20 mouse cellular contexts compared by ENCODE assay signal in the genomic region with DNA sequence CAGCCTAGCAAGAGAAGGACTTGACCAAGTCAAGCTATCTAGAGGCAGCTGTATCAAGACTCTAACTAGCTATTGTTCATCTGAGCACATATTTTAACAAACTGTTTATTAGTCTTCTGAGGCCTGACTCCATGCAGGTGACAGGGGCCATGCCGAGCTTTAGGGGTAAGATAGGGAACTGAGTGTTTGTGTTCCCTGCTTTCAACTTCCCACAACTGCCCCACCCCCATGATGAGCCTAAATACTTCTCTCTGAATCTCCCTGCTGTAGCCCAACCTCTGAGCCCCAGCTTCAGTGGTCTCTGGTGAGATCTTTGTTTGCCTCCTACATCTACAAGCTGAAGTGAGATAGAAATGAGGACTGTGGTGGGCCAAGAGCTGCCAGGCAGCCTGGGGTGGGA. TPM values are rescaled to one million over a fixed set of nuclear protein-coding genes. Genes with fewer than 3 reads are reported as not detected.
DNase-seq lines count a peak whose midpoint lies in the region; ATAC-seq and TF ChIP-seq lines count a peak whose summit lies in the region.
"Had no signal": no experiment of that assay in that cellular context is flagged by ENCODE, and none has a peak within 500 bp of the region (broad histone marks: within the 10 kb centered on the region; RNA-seq: fewer than 3 reads in every experiment).

No protein-coding gene starts in this region.

- H3K9ac ChIP-seq in liver, postnatal 0 days (replicated peaks): no peak overlapping the region
- no peak overlapping the region for H3K9ac ChIP-seq in liver, embryonic 11.5 days (ENCODE audit: low read depth, low read length)
- no peak overlapping the region for H3K9ac ChIP-seq in forebrain, embryonic 15.5 days (replicated peaks)
- H3K9ac ChIP-seq: embryonic facial prominence, embryonic 12.5 days; forebrain, embryonic 12.5 days; forebrain, postnatal 0 days; heart, embryonic 13.5 days; hindbrain, embryonic 13.5 days had no signal

- WGBS in liver, postnatal 0 days (ENCODE audit: insufficient replicate concordance): 21% methylated on average over 1 of the region's 1 CpGs
- WGBS in liver, embryonic 11.5 days: 15% methylated on average over 1 of the region's 1 CpGs
- 67% methylated on average over 1 of the region's 1 CpGs for WGBS in forebrain, embryonic 15.5 days

- no peak for ATAC-seq in liver, postnatal 0 days
- ATAC-seq in liver, embryonic 11.5 days (replicated peaks; ENCODE audit: low FRiP score): no peak
- peak; percentile 53; the same call in 1 of the 2 replicates for ATAC-seq in common myeloid progenitor, adult 5-6 weeks (replicated peaks; ENCODE audit: low read depth, poor library complexity, severe bottlenecking)
- peak; percentile 54 for ATAC-seq in megakaryocyte progenitor cell, adult 5-6 weeks (replicated peaks; ENCODE audit: poor library complexity)
- ATAC-seq in megakaryocyte-erythroid progenitor cell, adult 5-6 weeks (replicated peaks; ENCODE audit: low FRiP score, low TSS enrichment, poor library complexity, severe bottlenecking): no peak
- ATAC-seq in forebrain, embryonic 15.5 days (replicated peaks): no peak
- ATAC-seq: activated CD4-positive, CD25-positive, alpha-beta regulatory T cell, adult 4 months; forebrain, postnatal 0 days; hindbrain, postnatal 0 days; Patski had no signal

- no peak for TF ChIP-seq CTCF in liver, postnatal 0 days (IDR thresholded peaks at IDR 0.05; ENCODE audit: low read depth)

- H3K4me3 ChIP-seq in liver, postnatal 0 days (ENCODE audit: low read depth, low read length): no peak overlapping the region
- H3K4me3 ChIP-seq in liver, embryonic 11.5 days (ENCODE audit: low read depth, low read length): no peak overlapping the region
- H3K4me3 ChIP-seq in forebrain, embryonic 15.5 days: no peak overlapping the region
- H3K4me3 ChIP-seq: embryonic facial prominence, embryonic 12.5 days; forebrain, embryonic 12.5 days; heart, embryonic 13.5 days; hindbrain, embryonic 13.5 days had no signal

- intact Hi-C loops in heart, postnatal 14 days (cut with DNase I): no loop called here

- peak overlapping the region; percentile 29 for H3K4me2 ChIP-seq in liver, postnatal 0 days (ENCODE audit: low read depth, low read length)
- no peak overlapping the region for H3K4me2 ChIP-seq in liver, embryonic 11.5 days
- no peak overlapping the region for H3K4me2 ChIP-seq in forebrain, embryonic 15.5 days (replicated peaks)
- H3K4me2 ChIP-seq: embryonic facial prominence, embryonic 12.5 days; forebrain, embryonic 12.5 days; heart, embryonic 13.5 days; hindbrain, embryonic 13.5 days had no signal

- no peaks in the 10 kb centered on the region for H3K4me1 ChIP-seq in liver, postnatal 0 days (ENCODE audit: insufficient read depth)
- no peaks in the 10 kb centered on the region for H3K4me1 ChIP-seq in liver, embryonic 11.5 days (replicated peaks; ENCODE audit: control insufficient read depth, insufficient read depth, low read length)
- H3K4me1 ChIP-seq in forebrain, embryonic 15.5 days: no peaks in the 10 kb centered on the region
- H3K4me1 ChIP-seq: embryonic facial prominence, embryonic 12.5 days; forebrain, embryonic 12.5 days; heart, embryonic 13.5 days; hindbrain, embryonic 13.5 days had no signal

- TF ChIP-seq EP300 in liver, postnatal 0 days (IDR thresholded peaks at IDR 0.05; ENCODE audit: low read depth): no peak

- no peak overlapping the region; the same call in 1 of the 2 replicates for H3K27ac ChIP-seq in liver, postnatal 0 days (ENCODE audit: low read depth)
- H3K27ac ChIP-seq in liver, embryonic 11.5 days (ENCODE audit: low read depth, low read length): no peak overlapping the region
- no peak overlapping the region for H3K27ac ChIP-seq in forebrain, embryonic 15.5 days (replicated peaks)
- H3K27ac ChIP-seq: embryonic facial prominence, embryonic 12.5 days; forebrain, embryonic 12.5 days; heart, embryonic 13.5 days; hindbrain, embryonic 13.5 days; hindbrain, postnatal 0 days had no signal

- DNase-seq in heart, adult 11 months: peak; percentile 79
- no peak for DNase-seq in heart, postnatal 14 days
- DNase-seq in liver, postnatal 0 days: no peak
- no peak for DNase-seq in liver, embryonic 11.5 days (ENCODE audit: low spot score)
- DNase-seq: adrenal gland, postnatal 14 days; forebrain, postnatal 0 days; gastrocnemius, postnatal 14 days; heart, postnatal 4 days had no signal

- no peaks in the 10 kb centered on the region for H3K9me3 ChIP-seq in liver, postnatal 0 days (ENCODE audit: low read length)
- no peaks in the 10 kb centered on the region for H3K9me3 ChIP-seq in liver, embryonic 11.5 days (ENCODE audit: control insufficient read depth, low read length)
- no peaks in the 10 kb centered on the region for H3K9me3 ChIP-seq in forebrain, embryonic 15.5 days
- H3K9me3 ChIP-seq: embryonic facial prominence, embryonic 12.5 days; forebrain, embryonic 12.5 days; heart, embryonic 13.5 days; hindbrain, embryonic 13.5 days had no signal

- H3K36me3 ChIP-seq in liver, postnatal 0 days (replicated peaks; ENCODE audit: insufficient read depth, low read length): no peaks in the 10 kb centered on the region
- H3K36me3 ChIP-seq in liver, embryonic 11.5 days (ENCODE audit: control insufficient read depth, insufficient read depth, low read length): no peaks in the 10 kb centered on the region
- H3K36me3 ChIP-seq in forebrain, embryonic 15.5 days: no peaks in the 10 kb centered on the region
- H3K36me3 ChIP-seq: embryonic facial prominence, embryonic 12.5 days; forebrain, embryonic 12.5 days; heart, embryonic 13.5 days; hindbrain, embryonic 13.5 days had no signal

- no peaks in the 10 kb centered on the region for H3K27me3 ChIP-seq in liver, postnatal 0 days (ENCODE audit: insufficient read depth, low read length)
- H3K27me3 ChIP-seq in liver, embryonic 11.5 days (replicated peaks; ENCODE audit: control insufficient read depth, insufficient read depth, low read length): no peaks in the 10 kb centered on the region
- no peaks in the 10 kb centered on the region for H3K27me3 ChIP-seq in forebrain, embryonic 15.5 days
- H3K27me3 ChIP-seq: embryonic facial prominence, embryonic 12.5 days; forebrain, embryonic 12.5 days; heart, embryonic 13.5 days; hindbrain, embryonic 13.5 days; Patski had no signal

RNA-seq across cellular contexts. Expression of a gene that starts 4.9 kb away (rescaled TPM):
- total RNA-seq in heart, postnatal 14 days (2021): 1 to 10 TPM; 1.1 to 1.4 TPM
- 5.6 and 7.0 TPM in 2 replicates for polyA plus RNA-seq in liver, postnatal 0 days (2015; fragmentation: Nextera tagmentation; extraction: Ambion mirVana)
- 1.0 and 1.3 TPM in 2 replicates for polyA plus RNA-seq in liver, embryonic 11.5 days (2014; fragmentation: Nextera tagmentation; extraction: Ambion mirVana)
- total RNA-seq in common myeloid progenitor, adult 5-6 weeks (2017): 1.3 and 1.7 TPM in 2 replicates
- 8.1 and 8.9 TPM in 2 replicates for total RNA-seq in megakaryocyte progenitor cell, adult 5-6 weeks (2015)
- total RNA-seq in megakaryocyte progenitor cell, adult 5-6 weeks (2017): 4.5 and 4.7 TPM in 2 replicates
- total RNA-seq in megakaryocyte-erythroid progenitor cell, adult 5-6 weeks (2014; fragmentation: Nextera tagmentation): 0.69 TPM in 1 of 2 replicates, not detected in the other
- 1.5 TPM in 1 of 2 replicates, not detected in the other for total RNA-seq in megakaryocyte-erythroid progenitor cell, adult 5-6 weeks (2017)
- 0.27 and 0.33 TPM in 2 replicates for polyA plus RNA-seq in forebrain, embryonic 15.5 days (2015; fragmentation: Nextera tagmentation; extraction: Ambion mirVana)
- polyA plus RNA-seq: C2C12 had no signal

RNA-seq across cellular contexts. Expression of a gene that starts 11.5 kb away (rescaled TPM):
- 100 to 1,000 TPM; 628 to 698 TPM for total RNA-seq in heart, postnatal 14 days (2021)
- 859 and 872 TPM in 2 replicates for polyA plus RNA-seq in liver, postnatal 0 days (2015; fragmentation: Nextera tagmentation; extraction: Ambion mirVana)
- 1,767 and 1,846 TPM in 2 replicates for polyA plus RNA-seq in liver, embryonic 11.5 days (2014; fragmentation: Nextera tagmentation; extraction: Ambion mirVana)
- total RNA-seq in common myeloid progenitor, adult 5-6 weeks (2017): 1,976 and 2,051 TPM in 2 replicates
- 1,732 and 1,826 TPM in 2 replicates for total RNA-seq in megakaryocyte progenitor cell, adult 5-6 weeks (2015)
- total RNA-seq in megakaryocyte progenitor cell, adult 5-6 weeks (2017): 1,590 and 1,738 TPM in 2 replicates
- total RNA-seq in megakaryocyte-erythroid progenitor cell, adult 5-6 weeks (2014; fragmentation: Nextera tagmentation): 3,542 and 4,029 TPM in 2 replicates
- 1,380 and 1,558 TPM in 2 replicates for total RNA-seq in megakaryocyte-erythroid progenitor cell, adult 5-6 weeks (2017)
- polyA plus RNA-seq in forebrain, embryonic 15.5 days (2015; fragmentation: Nextera tagmentation; extraction: Ambion mirVana): 995 and 1,054 TPM in 2 replicates

RNA-seq across cellular contexts. Expression of a gene that starts 21.9 kb away (rescaled TPM):
- total RNA-seq in heart, postnatal 14 days (2021): 10 to 100 TPM; 22.9 to 23.1 TPM
- 14.8 and 16.1 TPM in 2 replicates for polyA plus RNA-seq in liver, postnatal 0 days (2015; fragmentation: Nextera tagmentation; extraction: Ambion mirVana)
- 35.7 and 36.7 TPM in 2 replicates for polyA plus RNA-seq in liver, embryonic 11.5 days (2014; fragmentation: Nextera tagmentation; extraction: Ambion mirVana)
- 23.5 and 37.0 TPM in 2 replicates for total RNA-seq in common myeloid progenitor, adult 5-6 weeks (2017)
- total RNA-seq in megakaryocyte progenitor cell, adult 5-6 weeks (2015): 49.1 and 51.4 TPM in 2 replicates
- 19.0 and 27.6 TPM in 2 replicates for total RNA-seq in megakaryocyte progenitor cell, adult 5-6 weeks (2017)
- 20.2 and 26.7 TPM in 2 replicates for total RNA-seq in megakaryocyte-erythroid progenitor cell, adult 5-6 weeks (2014; fragmentation: Nextera tagmentation)
- total RNA-seq in megakaryocyte-erythroid progenitor cell, adult 5-6 weeks (2017): 8.5 and 18.9 TPM in 2 replicates
- 54.8 and 66.7 TPM in 2 replicates for polyA plus RNA-seq in forebrain, embryonic 15.5 days (2015; fragmentation: Nextera tagmentation; extraction: Ambion mirVana)

RNA-seq across cellular contexts. Expression of a gene that starts 22.6 kb away (rescaled TPM):
- total RNA-seq in heart, postnatal 14 days (2021): 10 to 100 TPM; 68.0 to 85.6 TPM
- 46.1 and 50.9 TPM in 2 replicates for polyA plus RNA-seq in liver, postnatal 0 days (2015; fragmentation: Nextera tagmentation; extraction: Ambion mirVana)
- 103 and 106 TPM in 2 replicates for polyA plus RNA-seq in liver, embryonic 11.5 days (2014; fragmentation: Nextera tagmentation; extraction: Ambion mirVana)
- total RNA-seq in common myeloid progenitor, adult 5-6 weeks (2017): 22.9 and 29.2 TPM in 2 replicates
- total RNA-seq in megakaryocyte progenitor cell, adult 5-6 weeks (2015): 15.0 and 19.4 TPM in 2 replicates
- total RNA-seq in megakaryocyte progenitor cell, adult 5-6 weeks (2017): 17.7 and 21.0 TPM in 2 replicates
- 6.6 and 9.5 TPM in 2 replicates for total RNA-seq in megakaryocyte-erythroid progenitor cell, adult 5-6 weeks (2014; fragmentation: Nextera tagmentation)
- total RNA-seq in megakaryocyte-erythroid progenitor cell, adult 5-6 weeks (2017): 10.3 and 18.2 TPM in 2 replicates
- 247 and 254 TPM in 2 replicates for polyA plus RNA-seq in forebrain, embryonic 15.5 days (2015; fragmentation: Nextera tagmentation; extraction: Ambion mirVana)

RNA-seq across cellular contexts. Expression of a gene that starts 37.9 kb away (rescaled TPM):
- 1 to 10 TPM; 1.1 to 2.0 TPM for total RNA-seq in heart, postnatal 14 days (2021)
- 4.7 and 5.0 TPM in 2 replicates for polyA plus RNA-seq in liver, postnatal 0 days (2015; fragmentation: Nextera tagmentation; extraction: Ambion mirVana)
- 10.0 and 12.1 TPM in 2 replicates for polyA plus RNA-seq in liver, embryonic 11.5 days (2014; fragmentation: Nextera tagmentation; extraction: Ambion mirVana)
- total RNA-seq in common myeloid progenitor, adult 5-6 weeks (2017): 2.8 and 3.5 TPM in 2 replicates
- 4.4 and 8.4 TPM in 2 replicates for total RNA-seq in megakaryocyte progenitor cell, adult 5-6 weeks (2015)
- total RNA-seq in megakaryocyte progenitor cell, adult 5-6 weeks (2017): 2.9 and 3.2 TPM in 2 replicates
- total RNA-seq in megakaryocyte-erythroid progenitor cell, adult 5-6 weeks (2014; fragmentation: Nextera tagmentation): 10.8 and 19.5 TPM in 2 replicates
- 1.7 and 8.6 TPM in 2 replicates for total RNA-seq in megakaryocyte-erythroid progenitor cell, adult 5-6 weeks (2017)
- 2.6 and 3.1 TPM in 2 replicates for polyA plus RNA-seq in forebrain, embryonic 15.5 days (2015; fragmentation: Nextera tagmentation; extraction: Ambion mirVana)

Comparison
In these comparisons a context has a peak if more than half of its experiments do, and no peak if none do; other contexts are left out.
1. ATAC-seq: peak in common myeloid progenitor, adult 5-6 weeks (single experiment) and megakaryocyte progenitor cell, adult 5-6 weeks (single experiment); none in liver, postnatal 0 days (single experiment), liver, embryonic 11.5 days (single experiment), megakaryocyte-erythroid progenitor cell, adult 5-6 weeks (single experiment) and forebrain, embryonic 15.5 days (single experiment).